25 mouse cellular contexts compared by ENCODE assay signal in the genomic region with DNA sequence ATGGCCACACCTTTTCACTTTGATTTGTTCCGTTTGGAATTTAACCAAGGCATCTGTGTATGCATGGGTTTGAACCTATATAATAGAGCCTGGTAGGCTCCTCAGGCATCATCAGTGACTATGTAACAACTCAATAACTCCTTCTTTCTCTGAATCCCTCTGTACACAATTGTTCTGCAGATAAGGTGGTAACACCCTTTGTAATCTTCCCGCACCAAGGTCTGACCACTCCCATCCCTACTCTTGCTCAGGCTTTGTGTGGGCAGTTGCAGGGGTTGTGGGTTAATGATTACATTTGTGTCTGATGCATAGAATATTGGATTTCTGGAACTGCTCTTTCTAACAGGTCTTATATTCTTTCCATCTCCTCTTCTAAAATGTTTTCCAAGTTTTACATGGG.
DNase-seq lines count a peak whose midpoint lies in the region; ATAC-seq and TF ChIP-seq lines count a peak whose summit lies in the region.
"Had no signal": no experiment of that assay in that cellular context is flagged by ENCODE, and none has a peak within 500 bp of the region (broad histone marks: within the 10 kb centered on the region; RNA-seq: fewer than 3 reads in every experiment).

No protein-coding gene starts in this region.

- TF ChIP-seq CTCF in MEL (IDR thresholded peaks at IDR 0.05 in 2 of 3, conservative IDR thresholded peaks at IDR 0.05 in 1 of 3; ENCODE audit: control insufficient read depth in 1 of 3, insufficient read depth in 1 of 3, low read depth in 2 of 3, low read length in 3 of 3, poor library complexity in 1 of 3, severe bottlenecking in 1 of 3), result no peak
- TF ChIP-seq CTCF in intestine, postnatal 0 days (IDR thresholded peaks at IDR 0.05; ENCODE audit: low read depth), result no peak
- no peak for TF ChIP-seq CTCF in lung, postnatal 0 days (IDR thresholded peaks at IDR 0.05)

- no peak overlapping the region for H3K4me3 ChIP-seq in MEL (ENCODE audit: control insufficient read depth in 1 of 2, insufficient read depth in 1 of 2, low read depth in 2 of 2, low read length in 2 of 2)
- no peak overlapping the region for H3K4me3 ChIP-seq in intestine, postnatal 0 days (ENCODE audit: low read depth, low read length)
- H3K4me3 ChIP-seq in stomach, embryonic 16.5 days (replicated peaks; ENCODE audit: low read length), result no peak overlapping the region
- no peak overlapping the region for H3K4me3 ChIP-seq in lung, postnatal 0 days (ENCODE audit: low read depth, low read length)
- H3K4me3 ChIP-seq: embryonic facial prominence, embryonic 12.5 days; heart, adult 2 months; heart, embryonic 15.5 days; left cerebral cortex, adult 2 months; lung, embryonic 15.5 days; midbrain, embryonic 10.5 days; neural tube, embryonic 15.5 days had no signal

- TF ChIP-seq POLR2A in MEL (IDR thresholded peaks at IDR 0.05; ENCODE audit: control insufficient read depth in 1 of 2, insufficient read depth in 1 of 2, low read depth in 1 of 2, low read length in 2 of 2, poor library complexity in 1 of 2), result no peak

- H3K36me3 ChIP-seq in MEL (ENCODE audit: control insufficient read depth in 1 of 2, insufficient read depth in 2 of 2, low read length in 2 of 2), result no peaks in the 10 kb centered on the region; a peak in 1 of 4 replicates
- H3K36me3 ChIP-seq in intestine, postnatal 0 days (ENCODE audit: control insufficient read depth, insufficient read depth), result no peaks in the 10 kb centered on the region
- H3K36me3 ChIP-seq in stomach, embryonic 16.5 days (ENCODE audit: control insufficient read depth, insufficient read depth, low read length), result no peaks in the 10 kb centered on the region
- no peaks in the 10 kb centered on the region for H3K36me3 ChIP-seq in lung, postnatal 0 days (ENCODE audit: insufficient read depth, low read length)
- H3K36me3 ChIP-seq: embryonic facial prominence, embryonic 12.5 days; heart, embryonic 15.5 days; lung, embryonic 15.5 days; midbrain, embryonic 10.5 days; neural tube, embryonic 15.5 days had no signal

- no peak overlapping the region for H3K27ac ChIP-seq in MEL (ENCODE audit: control insufficient read depth, low read depth, low read length)
- no peak overlapping the region for H3K27ac ChIP-seq in intestine, postnatal 0 days (ENCODE audit: low read depth, low read length)
- no peak overlapping the region for H3K27ac ChIP-seq in stomach, embryonic 16.5 days (ENCODE audit: low read length)
- no peak overlapping the region for H3K27ac ChIP-seq in lung, postnatal 0 days (ENCODE audit: low read length)
- H3K27ac ChIP-seq: embryonic facial prominence, embryonic 12.5 days; heart, adult 2 months; heart, embryonic 15.5 days; kidney, postnatal 0 days; left cerebral cortex, adult 2 months; lung, embryonic 15.5 days; midbrain, embryonic 10.5 days; neural tube, embryonic 15.5 days had no signal

- H3K4me2 ChIP-seq in intestine, postnatal 0 days (replicated peaks; ENCODE audit: low read depth), result no peak overlapping the region
- no peak overlapping the region for H3K4me2 ChIP-seq in stomach, embryonic 16.5 days (ENCODE audit: low read depth, low read length)
- H3K4me2 ChIP-seq in lung, postnatal 0 days (replicated peaks; ENCODE audit: low read depth, low read length), result no peak overlapping the region
- H3K4me2 ChIP-seq: embryonic facial prominence, embryonic 12.5 days; heart, embryonic 15.5 days; lung, embryonic 15.5 days; neural tube, embryonic 15.5 days had no signal

- H3K9ac ChIP-seq in MEL (ENCODE audit: control insufficient read depth, low read depth, low read length, poor library complexity, severe bottlenecking), result no peak overlapping the region
- H3K9ac ChIP-seq in intestine, postnatal 0 days (ENCODE audit: low read depth, low read length), result no peak overlapping the region
- no peak overlapping the region for H3K9ac ChIP-seq in stomach, embryonic 16.5 days (ENCODE audit: low read length)
- H3K9ac ChIP-seq in lung, postnatal 0 days (replicated peaks; ENCODE audit: low read depth), result no peak overlapping the region
- H3K9ac ChIP-seq: embryonic facial prominence, embryonic 12.5 days; forebrain, postnatal 0 days; heart, embryonic 15.5 days; lung, embryonic 15.5 days; neural tube, embryonic 15.5 days had no signal

- ATAC-seq in intestine, postnatal 0 days, result peak; percentile 51; the same call in 1 of the 2 replicates
- peak; percentile 80 for ATAC-seq in stomach, embryonic 16.5 days (ENCODE audit: insufficient read depth, low FRiP score)
- ATAC-seq in lung, postnatal 0 days, result no peak
- ATAC-seq: forebrain, postnatal 0 days; hindbrain, embryonic 16.5 days had no signal

- TF ChIP-seq RAD21 in MEL (IDR thresholded peaks at IDR 0.05; ENCODE audit: low read depth, low read length), result no peak

- H3K4me1 ChIP-seq in MEL (ENCODE audit: control insufficient read depth in 1 of 2, insufficient read depth in 2 of 2, low read length in 2 of 2), result no peaks in the 10 kb centered on the region
- H3K4me1 ChIP-seq in intestine, postnatal 0 days (replicated peaks; ENCODE audit: control insufficient read depth, insufficient read depth, low read length), result no peaks in the 10 kb centered on the region
- H3K4me1 ChIP-seq in stomach, embryonic 16.5 days (ENCODE audit: control insufficient read depth, insufficient read depth, low read length), result no peaks in the 10 kb centered on the region
- H3K4me1 ChIP-seq in lung, postnatal 0 days (ENCODE audit: insufficient read depth, low read depth, low read length), result no peaks in the 10 kb centered on the region
- H3K4me1 ChIP-seq: embryonic facial prominence, embryonic 12.5 days; heart, embryonic 15.5 days; lung, embryonic 15.5 days; midbrain, embryonic 10.5 days; neural tube, embryonic 15.5 days had no signal

- DNase-seq in MEL (ENCODE audit: low read depth, low spot score) (peak; percentile 32), ZHBTc4 (ENCODE audit: low read depth, low spot score) (peak; percentile 1)
- DNase-seq in lung, postnatal 0 days (ENCODE audit: low spot score), result no peak
- no peak for DNase-seq in right cerebral cortex, postnatal 10 days (ENCODE audit: low spot score in 2 of 2)
- DNase-seq in right cerebral cortex, adult 2 months (ENCODE audit: low spot score in 2 of 2), result no peak
- DNase-seq: adrenal gland, postnatal 36 days; cerebellum, adult 2 months; cerebellum, postnatal 25 days; forebrain, postnatal 0 days; gastrocnemius, postnatal 36 days; heart, adult 2 months; kidney, adult 2 months; layer of hippocampus, adult 9-11 months; right cerebral cortex, adult 18-20 months; thymus, postnatal 14 days had no signal

- H3K79me2 ChIP-seq in MEL (ENCODE audit: control insufficient read depth, insufficient read depth, low read length, poor library complexity), result no peaks in the 10 kb centered on the region

- no peaks in the 10 kb centered on the region for H3K27me3 ChIP-seq in MEL (ENCODE audit: control insufficient read depth in 1 of 2, insufficient read depth in 2 of 2, low read length in 2 of 2)
- H3K27me3 ChIP-seq in intestine, postnatal 0 days (replicated peaks; ENCODE audit: control insufficient read depth, insufficient read depth, low read length), result no peaks in the 10 kb centered on the region
- no peaks in the 10 kb centered on the region for H3K27me3 ChIP-seq in stomach, embryonic 16.5 days (ENCODE audit: control insufficient read depth, insufficient read depth, low read length)
- no peaks in the 10 kb centered on the region for H3K27me3 ChIP-seq in lung, postnatal 0 days (replicated peaks; ENCODE audit: insufficient read depth, low read length)
- H3K27me3 ChIP-seq: embryonic facial prominence, embryonic 12.5 days; heart, embryonic 15.5 days; lung, embryonic 15.5 days; neural tube, embryonic 15.5 days had no signal

- no peaks in the 10 kb centered on the region for H3K9me3 ChIP-seq in MEL (replicated peaks; ENCODE audit: insufficient read depth, low read length)
- no peaks in the 10 kb centered on the region for H3K9me3 ChIP-seq in intestine, postnatal 0 days (ENCODE audit: control insufficient read depth)
- H3K9me3 ChIP-seq in stomach, embryonic 16.5 days (replicated peaks; ENCODE audit: control insufficient read depth, low read length), result no peaks in the 10 kb centered on the region
- no peaks in the 10 kb centered on the region for H3K9me3 ChIP-seq in lung, postnatal 0 days (ENCODE audit: low read length)
- H3K9me3 ChIP-seq: embryonic facial prominence, embryonic 12.5 days; heart, embryonic 15.5 days; lung, embryonic 15.5 days; midbrain, embryonic 10.5 days; neural tube, embryonic 15.5 days had no signal

- no peak for TF ChIP-seq EP300 in MEL (IDR thresholded peaks at IDR 0.05; ENCODE audit: low read depth in 1 of 2, low read length in 2 of 2)
- TF ChIP-seq EP300 in lung, postnatal 0 days (IDR thresholded peaks at IDR 0.05), result no peak

- WGBS in intestine, postnatal 0 days, result 34% methylated on average over 2 of the region's 2 CpGs
- WGBS in stomach, embryonic 16.5 days, result 52% methylated on average over 2 of the region's 2 CpGs
- 63% methylated on average over 2 of the region's 2 CpGs for WGBS in lung, postnatal 0 days

TF ChIP-seq in MEL, 35 proteins besides CTCF, POLR2A, EP300 and RAD21:
- TF ChIP-seq SMC3 (IDR thresholded peaks at IDR 0.05; ENCODE audit: low read depth, low read length) (no peak), GATA1 (IDR thresholded peaks at IDR 0.05; ENCODE audit: low read depth, low read length) (0 out of 2 replicates have a peak, but pooled peaks have one; percentile 14)

Comparison
In these comparisons a context has a peak if more than half of its experiments do, and no peak if none do; other contexts are left out.
1. DNase-seq: peak in MEL (single experiment) and ZHBTc4 (single experiment); none in lung, postnatal 0 days (single experiment), right cerebral cortex, postnatal 10 days (0 of 2) and right cerebral cortex, adult 2 months (0 of 2).